Mouse (Mus musculus): ENCODE data around the gene Rbfox3.
"Not testable (repeated sequence)": the region's sequence is repeated elsewhere in the genome, so short reads cannot be mapped to it uniquely, and the experiment has no call there.

- not testable (repeated sequence) for TF ChIP-seq CTCF (IDR thresholded peaks at IDR 0.05; ENCODE audit: extremely low read depth, insufficient read depth, insufficient read length, insufficient replicate concordance); POLR2A (IDR thresholded peaks at IDR 0.05; ENCODE audit: low read depth, low read length)
These were observed 136.6 kb downstream of the Rbfox3 start for GRCm38 (mm10) chr11:118774777-118775176.
